Mouse (Mus musculus) urinary bladder, postnatal 10 days (tissue): ENCODE data around the gene Kirrel.

Experiments
- DNase-seq: peaks from one replicate; pipeline ENCODE4 v3.0.0; 2022; ENCODE audit warnings: low spot score

Gene Kirrel

DNA sequence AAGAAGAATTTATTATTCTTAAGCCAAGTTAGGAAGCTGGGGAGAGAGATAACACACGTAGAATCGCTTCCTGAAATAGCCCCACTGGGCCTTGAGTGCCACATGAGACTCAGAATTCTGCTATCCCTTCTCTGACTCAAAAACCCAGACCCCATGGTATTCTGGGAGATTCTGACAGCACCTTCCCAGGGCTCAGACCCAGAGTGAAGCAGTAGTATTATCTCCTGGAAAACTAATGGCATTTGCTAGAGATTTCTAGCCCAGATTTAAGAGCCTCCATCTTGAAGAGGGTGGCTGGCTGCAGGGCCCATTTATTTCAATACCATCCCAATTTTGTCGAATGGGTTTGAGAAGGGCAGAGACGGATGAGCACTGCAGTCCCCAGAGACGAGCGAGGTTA lies 6.9 kb downstream of the Kirrel start:
- DNase-seq: no peak

DNA sequence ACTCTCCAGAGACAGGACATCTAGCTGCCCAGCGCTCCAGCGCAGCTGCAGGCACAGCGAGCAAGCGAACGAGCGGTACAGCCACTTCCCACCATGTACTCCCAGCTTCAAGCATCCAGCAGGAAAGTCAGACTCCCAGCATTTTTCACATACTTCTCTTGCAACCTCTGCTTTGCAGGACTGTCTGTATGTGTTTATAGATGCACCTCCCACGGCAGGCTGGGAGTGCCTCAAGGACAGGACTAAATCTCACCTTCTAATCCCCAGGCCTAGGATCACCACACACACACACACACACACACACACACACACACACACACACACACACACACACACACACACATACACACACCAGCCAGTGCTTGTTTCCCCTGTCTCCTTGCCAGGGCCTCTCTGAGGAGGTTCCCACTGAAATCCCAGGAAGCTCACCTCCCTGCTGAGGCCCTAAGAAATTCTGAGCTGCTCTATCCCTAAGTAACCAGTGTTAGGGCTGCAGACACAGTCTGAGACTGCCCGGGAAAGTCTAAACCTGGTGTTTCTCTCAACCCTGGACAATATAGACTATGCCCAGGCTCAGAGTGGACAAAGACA lies 9.2 kb downstream of the Kirrel start:
- DNase-seq: no peak

DNA sequence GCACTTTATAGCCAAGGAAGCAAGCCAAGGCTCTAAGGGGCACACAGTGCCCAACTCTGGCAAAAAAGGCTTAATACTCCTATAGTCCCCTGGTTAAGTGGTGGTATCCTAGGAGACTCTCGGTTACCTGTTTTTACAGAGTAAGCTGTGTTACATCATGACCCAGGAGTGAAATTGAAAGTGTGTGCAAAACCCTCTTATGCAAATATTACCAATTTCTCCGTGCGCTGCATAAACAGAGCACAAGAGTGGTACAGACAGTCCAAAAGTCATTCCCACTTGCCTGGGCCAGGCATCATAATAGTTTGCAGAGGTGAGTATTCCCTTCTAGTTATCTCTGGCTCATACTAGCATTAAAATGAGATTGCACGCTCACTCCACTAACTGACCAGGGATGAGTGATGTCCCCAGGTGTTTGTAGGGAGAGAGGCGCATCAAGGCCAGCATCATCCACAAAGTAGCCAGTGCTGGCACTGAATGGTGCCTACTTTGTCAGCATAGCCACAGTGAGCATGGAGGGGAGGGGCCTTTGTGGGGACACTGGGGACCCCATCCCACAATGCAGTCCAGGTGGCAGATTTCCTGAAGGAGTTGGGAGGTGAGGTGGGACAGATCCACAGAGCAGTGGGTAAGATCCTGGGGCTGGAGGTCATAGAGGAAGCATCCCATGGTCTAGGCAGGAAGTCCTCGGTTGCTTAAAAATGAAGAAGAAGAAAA lies 10.3 kb downstream of the Kirrel start:
- DNase-seq: no peak

DNA sequence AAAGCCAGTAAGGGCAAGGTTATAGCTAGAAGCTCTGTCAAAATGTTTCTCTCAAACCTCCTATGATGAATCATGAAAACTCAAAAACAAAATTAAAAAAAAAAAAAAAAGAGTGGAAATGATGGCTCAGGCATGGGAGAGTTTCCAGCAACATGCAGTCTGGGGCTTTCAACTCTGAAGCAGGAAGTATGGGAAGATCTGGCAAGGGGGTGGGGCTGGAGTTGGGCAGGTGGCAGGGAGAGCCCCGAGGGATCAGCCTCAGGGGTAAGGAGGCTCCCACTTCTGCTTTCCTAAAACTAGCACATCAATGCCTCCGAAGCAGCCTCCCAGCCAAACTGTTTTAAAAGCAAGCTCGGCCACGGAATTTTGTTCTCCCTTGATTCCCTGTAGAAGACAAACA lies 11.4 kb downstream of the Kirrel start:
- DNase-seq: no peak

DNA sequence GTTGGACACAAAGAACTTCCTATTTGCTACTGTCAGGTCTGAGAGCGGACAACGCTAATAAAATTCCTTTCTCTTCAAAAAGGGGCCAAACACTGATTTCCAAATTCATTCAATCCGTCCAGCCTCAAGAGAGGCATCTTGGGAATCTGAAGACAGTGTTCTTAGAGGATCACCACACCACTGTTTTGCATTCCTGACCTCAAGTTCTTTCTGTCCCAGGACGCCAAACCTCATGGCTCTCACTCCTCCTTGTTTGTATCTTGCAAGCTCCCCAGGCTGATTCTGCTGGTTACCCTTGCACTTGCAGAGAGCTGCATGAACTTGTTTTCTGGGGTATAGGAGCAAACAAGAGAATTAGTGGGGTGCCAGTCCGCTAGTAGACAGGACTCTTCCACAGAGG lies 12.2 kb downstream of the Kirrel start:
- no peak for DNase-seq

DNA sequence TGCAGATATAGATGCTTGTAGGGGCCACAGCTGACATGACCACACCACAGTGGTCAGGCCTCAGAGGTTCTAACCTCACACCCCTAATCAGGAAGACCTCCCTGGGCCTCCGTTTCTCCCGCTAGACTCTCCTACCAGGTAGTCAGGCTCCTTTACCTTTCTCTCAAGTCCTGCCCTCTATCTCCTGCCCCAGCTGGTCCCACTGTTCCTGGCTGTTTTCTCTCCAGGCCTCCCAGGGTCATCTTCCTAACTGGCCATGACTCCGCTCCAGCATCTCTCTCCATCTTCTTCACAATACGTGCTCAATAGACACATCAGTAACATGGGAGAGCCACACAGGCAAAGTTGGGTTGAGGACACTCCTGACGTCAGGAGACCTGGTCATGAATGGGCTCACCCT lies 12.9 kb downstream of the Kirrel start:
- no peak for DNase-seq

DNA sequence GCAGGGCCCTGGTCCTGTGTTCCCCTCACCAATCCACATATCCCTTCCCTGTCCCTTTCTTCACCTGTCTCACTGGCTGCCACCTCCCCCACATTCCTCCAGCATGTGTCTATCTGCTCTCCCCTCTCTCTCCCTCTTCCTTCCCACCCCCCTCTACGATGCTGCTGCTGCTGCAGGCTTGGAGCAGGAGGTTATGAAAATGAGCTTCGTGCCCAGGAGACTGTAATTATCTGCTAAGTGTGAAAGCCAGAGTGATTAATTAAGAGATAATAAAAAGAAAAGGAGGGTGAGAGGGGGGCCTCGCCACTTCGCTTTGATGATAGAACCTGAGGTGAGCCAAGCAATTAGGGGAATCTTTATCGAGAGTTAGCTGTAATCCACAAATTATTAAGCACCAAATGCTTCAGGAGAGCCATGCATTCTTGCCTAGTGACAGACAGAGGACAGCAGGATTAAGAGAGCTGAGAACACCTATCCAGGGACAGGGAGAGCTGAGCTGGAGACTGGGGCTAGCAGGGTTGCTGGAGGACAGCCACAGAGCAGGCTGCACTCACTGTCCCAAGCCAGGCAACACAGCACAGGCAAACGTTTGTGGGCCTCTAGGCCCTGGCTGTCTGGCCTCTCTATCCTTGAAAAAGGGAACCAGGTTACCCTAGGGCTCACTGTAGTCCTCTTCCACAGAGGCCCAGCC lies 13.6 kb downstream of the Kirrel start:
- DNase-seq: no peak

DNA sequence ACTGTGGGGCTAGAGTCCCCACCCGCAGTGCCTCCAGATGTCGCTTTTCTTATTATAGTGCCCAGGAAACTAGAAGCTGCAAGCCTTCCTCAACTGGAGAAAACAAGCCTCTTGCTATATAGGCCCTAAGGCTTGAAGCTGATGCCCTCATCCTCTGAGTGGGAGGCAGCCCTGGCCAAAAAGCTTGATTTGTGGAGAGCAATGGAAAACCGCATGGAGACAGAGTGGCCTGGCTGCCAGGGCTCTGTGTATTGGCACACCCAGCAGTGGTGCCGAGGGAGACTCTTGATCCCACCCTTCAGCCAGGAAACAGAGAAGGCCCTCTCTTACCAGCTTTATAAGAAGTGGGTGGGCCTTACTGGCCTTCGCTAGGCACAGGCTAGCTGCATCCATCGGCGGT lies 15.4 kb downstream of the Kirrel start:
- DNase-seq: no peak

DNA sequence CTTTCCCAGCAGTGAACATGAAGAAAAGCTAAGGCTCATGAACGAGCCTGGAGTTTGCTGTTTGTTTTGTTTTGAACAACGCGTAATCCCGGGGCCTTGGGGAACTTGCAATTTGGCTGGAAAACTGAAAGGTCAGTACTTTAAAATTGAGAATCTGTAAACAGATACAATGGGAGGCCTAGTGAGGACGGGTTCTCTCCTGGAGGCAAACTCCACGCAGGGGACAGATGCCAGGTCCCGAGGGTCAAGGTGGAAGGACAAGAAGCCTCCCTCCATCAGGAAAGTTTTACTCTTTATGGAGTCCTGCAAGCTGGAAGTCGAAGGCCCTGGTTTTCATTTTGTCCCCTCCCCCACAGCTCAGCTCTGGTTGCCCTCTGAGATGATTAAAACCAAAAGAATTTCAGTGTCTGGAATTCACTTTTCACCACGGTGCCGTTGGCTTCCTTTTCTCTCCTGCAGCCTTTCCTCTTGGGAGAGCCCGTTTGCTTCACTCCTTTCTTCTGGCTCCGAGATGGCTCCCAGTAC lies 16.7 kb downstream of the Kirrel start:
- no peak for DNase-seq

DNA sequence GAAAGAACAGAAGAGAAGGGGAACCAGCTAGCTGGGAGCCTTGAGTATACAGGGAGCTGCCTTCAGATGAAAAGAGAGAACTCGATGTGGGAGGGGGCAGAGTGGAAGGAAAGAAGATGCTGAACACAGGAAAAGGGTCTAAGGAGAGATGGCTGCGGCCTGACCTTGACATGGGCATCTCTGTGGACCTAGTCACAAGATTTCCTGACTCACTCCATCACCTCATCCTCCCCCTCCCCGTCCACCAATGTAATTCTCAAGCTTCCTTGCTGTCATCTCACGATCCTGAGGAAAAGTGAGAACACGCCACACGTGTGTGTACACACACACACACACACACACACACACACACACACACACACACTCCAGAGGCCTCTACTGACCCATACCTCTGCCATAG lies 17.2 kb downstream of the Kirrel start:
- DNase-seq: no peak

DNA sequence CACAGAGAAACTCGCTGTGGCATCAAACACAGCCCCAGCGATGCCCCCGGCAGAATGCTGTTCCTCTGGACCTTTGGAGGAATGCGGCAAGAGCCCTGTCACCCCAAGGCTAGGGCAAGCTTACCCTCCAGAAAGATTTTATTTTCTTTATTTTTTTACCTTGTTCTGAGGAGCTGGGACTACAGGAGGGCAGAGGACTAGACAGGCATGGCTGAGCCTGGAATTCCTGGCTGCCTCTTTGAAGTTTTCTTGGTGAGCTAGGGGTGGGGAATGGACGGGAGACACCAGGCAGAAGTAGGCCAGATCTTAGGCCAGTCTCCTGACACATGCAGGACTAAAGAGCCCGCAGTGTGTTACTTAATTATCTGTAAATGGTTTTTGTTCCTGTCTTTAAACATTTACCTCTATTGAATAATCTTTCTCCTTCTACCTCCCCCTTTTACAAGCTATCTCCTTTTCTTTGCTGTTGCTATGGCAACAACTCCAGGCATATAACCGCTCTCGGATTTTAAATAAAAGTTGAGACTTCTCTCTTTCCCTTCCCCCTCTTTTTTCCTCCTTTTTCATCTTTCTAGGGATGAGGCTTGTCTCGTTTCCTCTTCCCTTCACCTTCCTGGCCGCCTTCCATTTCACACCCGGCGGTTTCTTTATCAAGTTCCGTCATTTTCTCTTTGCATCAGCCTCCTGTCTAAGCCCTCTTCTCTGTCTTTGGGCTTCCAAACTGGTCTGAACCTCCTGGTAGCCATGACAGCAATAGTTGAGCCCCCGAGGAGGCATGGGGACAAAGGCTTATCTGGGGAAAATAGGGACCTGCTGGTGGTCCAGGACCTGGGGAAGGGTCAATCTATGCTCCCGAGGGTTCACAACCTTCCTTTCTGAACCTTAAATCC lies 19.9 kb downstream of the Kirrel start:
- no peak for DNase-seq

DNA sequence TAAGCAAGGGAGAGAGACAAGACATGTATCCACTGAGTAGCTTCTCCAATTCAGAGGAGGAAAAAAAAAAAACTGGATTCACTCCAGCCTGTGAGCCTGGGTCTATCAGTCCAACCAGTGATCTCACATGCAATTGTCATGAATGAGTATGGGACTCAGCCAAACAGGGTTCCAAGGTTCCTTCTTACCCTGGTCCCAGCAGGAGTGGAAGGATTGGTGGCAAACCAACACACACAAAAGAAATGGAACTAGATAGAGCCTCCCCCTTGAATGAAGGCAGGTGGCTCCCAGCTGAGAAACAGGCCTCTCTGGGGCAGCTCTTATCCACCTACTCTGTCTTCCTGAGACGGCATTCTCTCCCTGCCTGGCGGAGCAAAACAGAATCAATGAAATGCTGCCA lies 21.5 kb downstream of the Kirrel start:
- DNase-seq: no peak

DNA sequence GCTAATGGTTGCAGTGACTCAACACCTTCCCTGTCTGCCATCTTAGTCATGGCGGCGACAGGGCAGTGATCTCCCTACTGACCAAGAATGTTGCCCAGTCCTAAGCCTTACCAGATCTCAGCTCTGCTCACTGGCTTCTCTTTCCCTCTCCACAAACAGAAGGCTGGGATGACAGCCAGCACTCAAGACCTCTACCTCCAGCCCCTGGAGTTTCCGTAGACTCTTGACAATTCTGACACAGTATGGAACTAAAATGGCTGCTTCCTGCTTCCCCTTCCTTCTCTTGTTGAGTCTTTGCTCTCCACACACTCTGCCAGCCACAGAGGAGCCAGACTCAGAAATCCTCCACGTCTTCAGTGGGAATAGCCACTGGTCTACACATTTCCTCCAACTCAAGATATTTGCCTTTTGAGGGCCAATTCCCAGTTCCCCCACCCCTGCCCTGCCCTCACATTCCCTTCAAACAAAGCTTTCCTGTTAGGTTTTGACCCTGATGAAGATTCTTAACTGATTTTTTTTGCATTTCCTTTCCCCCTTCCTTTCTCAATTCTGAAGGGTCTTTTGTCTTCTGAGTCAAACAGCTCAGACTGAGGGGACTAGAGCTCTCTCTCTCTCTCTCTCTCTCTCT lies 22.3 kb downstream of the Kirrel start:
- DNase-seq: no peak

DNA sequence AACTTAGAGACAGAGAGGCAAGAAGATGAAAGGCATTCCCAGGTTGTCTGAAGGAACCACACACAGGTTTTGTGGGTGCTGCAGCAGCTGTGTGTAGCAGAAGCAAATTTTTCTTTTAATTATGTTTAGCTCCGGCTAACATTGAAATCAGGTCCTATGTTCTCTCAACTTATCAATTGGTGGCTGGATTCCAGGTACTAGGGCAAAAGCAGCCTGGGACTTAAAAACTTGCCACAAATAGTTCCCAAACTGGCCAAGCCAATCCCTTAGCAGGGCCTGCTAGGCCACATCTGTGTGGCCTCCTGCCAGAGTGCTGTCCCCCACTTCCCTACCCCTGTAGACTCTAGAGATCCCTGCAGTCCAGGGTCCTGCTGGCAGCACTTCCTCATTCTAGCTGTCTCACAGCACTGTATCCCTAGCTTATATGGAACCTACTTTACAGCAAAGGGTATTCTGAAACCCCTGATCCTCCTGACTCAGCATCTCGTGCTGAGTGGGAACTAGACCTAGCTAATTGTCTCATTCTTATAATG lies 23.2 kb downstream of the Kirrel start:
- DNase-seq: no peak

DNA sequence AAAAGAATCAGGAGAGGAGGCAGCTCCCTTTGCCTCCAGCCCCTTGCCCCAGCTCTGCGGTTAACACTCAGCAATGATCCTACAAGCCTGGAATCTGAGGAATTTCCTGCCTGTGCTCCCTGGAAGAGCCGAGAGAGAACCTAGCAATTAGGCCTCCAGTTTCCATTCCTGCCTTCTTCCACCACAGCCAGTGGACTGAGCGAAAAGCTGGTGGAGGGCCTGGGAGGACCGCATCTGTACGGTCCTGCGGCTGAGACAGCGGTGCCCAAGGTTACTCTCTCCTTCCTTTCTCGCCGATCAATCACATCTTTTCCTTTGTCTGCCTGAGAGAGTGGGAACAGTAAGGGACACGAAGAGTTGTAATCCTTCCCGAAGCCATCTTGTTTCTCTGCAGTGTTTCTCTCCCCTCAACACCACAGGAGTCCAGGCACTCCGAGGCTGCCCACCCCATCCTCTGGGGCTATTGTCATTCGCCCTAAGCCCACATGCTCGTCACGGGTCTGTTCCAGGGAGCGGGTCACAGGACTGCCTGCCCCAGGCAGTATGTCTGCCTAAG lies 23.8 kb downstream of the Kirrel start:
- DNase-seq: no peak

DNA sequence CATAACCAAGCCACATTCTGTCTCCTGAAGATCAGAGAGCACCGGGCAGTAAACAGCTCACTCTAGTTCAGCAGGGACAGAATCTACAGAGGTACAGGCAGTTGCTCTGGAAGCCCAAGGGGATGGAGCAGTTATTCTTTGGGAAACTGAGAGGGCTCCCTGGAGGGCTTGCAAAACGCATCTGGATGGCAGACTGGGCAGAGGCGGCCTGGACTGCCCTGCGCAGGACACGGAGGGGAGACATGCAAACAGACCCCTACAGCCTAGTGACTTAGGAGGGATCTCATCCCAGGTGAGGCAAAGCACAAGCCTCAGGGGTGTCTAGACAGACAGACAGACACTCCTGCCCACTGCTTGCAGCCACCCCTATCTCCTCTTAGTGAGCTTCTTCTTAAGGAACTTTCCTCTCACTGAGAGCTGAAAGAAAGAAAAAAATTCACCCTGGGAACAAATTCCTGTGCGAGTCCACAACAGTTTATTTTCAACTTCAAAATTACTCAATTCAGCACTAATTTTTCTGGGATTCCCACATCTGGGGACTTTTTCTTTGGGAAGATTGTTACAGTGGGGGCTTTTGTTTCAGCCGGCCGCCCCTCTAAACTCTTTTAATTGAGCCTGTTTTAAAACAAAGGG lies 24.4 kb downstream of the Kirrel start:
- DNase-seq: no peak

DNA sequence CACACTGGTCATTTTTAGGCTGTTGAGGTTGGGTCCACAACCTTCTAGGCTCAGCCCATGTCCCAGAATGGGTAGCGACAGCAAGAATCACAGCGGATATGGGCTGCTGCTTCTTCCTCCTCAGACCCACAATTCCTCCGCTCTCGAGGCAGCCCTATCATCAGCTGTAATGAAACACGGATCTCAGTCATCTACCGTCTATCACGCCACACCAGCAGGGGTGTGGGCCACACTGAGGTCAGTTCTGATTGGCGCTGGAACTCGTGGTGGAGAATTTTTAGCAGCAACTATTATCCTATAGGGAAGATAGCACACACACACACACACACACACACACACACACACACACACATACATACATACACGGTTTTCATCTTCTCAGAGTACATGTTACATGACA lies 25.1 kb downstream of the Kirrel start:
- no peak for DNase-seq

DNA sequence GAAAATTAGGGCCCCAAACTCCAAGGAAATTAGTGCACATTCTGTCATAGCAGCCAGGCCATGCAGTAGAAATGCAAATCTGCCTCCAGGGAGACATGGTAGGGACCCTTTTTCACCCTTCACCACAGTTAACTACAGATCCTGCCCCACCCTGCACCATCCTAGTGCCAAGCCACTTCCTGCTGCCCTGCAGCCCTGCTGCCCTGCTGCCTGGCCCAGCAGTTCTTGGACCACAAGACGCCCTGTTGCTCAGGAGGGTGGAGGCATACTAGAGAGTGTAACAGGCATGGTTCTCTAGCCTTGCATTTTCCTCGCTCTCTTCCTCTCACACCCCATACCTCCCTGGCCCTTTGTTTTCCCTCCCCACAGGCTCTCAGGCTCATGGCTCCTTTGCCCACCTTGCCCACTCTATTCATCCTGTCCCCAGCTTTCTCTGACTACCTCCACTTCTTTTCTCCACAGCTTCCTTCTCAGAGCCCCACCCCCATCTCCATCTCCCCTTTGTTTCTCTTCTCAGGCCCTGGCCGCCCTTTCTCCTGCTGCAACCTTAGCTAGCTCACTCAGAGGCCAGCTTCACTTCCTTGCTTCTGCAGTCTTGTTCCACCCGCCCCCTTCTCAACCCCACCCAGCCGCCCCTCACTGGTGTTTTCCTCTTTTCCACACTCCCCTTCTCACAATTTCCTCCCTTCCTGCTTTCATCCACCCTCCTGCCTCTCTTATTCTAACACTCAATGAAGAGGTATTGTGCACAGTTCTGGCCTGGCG lies 29.9 kb downstream of the Kirrel start:
- no peak for DNase-seq

DNA sequence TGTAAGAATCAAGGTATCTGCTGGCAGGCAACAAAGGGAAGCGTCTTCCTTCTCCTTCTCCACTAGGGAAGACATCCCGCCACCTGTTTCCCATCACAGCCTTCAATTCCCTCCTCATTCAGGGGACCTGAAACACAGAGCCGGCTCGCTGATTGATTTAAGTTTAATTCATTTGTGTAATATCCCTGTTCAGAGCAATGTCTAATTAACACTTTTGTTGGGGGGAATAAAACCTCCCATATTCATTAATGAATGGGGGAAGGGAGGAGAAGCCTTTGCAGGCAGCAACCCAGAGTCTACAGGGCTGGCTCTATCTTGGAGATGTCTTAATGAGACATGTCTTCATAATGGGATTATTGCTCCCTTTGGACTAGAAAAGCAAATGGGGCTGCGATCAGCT lies 34.3 kb downstream of the Kirrel start:
- no peak for DNase-seq

DNA sequence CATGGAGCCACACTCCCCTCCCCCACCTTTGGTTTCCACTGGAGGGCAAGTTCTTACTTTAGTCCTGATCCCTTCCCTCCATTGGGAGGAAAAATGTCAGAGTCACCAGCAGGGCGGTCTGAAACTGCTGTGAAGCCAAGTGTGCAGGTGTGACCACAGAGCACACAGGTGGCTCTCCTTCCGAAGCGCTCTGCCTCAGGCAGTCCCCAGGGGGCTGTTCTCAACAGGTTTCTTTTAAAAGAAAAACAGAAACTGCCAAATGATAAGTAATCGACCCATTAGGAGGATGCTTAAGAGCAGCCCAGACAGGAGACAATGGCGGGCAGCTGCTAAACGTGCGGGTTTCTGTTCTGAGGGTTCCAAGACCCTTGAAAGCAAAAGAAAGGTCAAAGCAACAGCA lies 37.8 kb downstream of the Kirrel start:
- DNase-seq: no peak
